ENCODE assay signal across 17 mouse cellular contexts in genomic region chr12:27391652-27392305, GRCm38 (mm10). TPM values are rescaled to one million over a fixed set of nuclear protein-coding genes. Genes with fewer than 3 reads are reported as not detected.
A peak's percentile ranks its signal among the peaks of the same experiment; 100 is the strongest.
DNase-seq lines count a peak whose midpoint lies in the region; ATAC-seq and TF ChIP-seq lines count a peak whose summit lies in the region.
"Had no signal": no experiment of that assay in that cellular context is flagged by ENCODE, and none has a peak within 500 bp of the region (broad histone marks: within the 10 kb centered on the region; RNA-seq: fewer than 3 reads in every experiment).

No protein-coding gene starts in this region.

- H3K4me3 ChIP-seq in kidney, postnatal 0 days (replicated peaks; ENCODE audit: low read depth, low read length): no peak overlapping the region
- H3K4me3 ChIP-seq: gastrocnemius, adult 2 months; limb, embryonic 13.5 days; midbrain, embryonic 13.5 days had no signal

- no peak overlapping the region for H3K4me2 ChIP-seq in kidney, postnatal 0 days (ENCODE audit: low read length)
- H3K4me2 ChIP-seq: hindbrain, embryonic 14.5 days; limb, embryonic 13.5 days; midbrain, embryonic 13.5 days had no signal

- H3K9me3 ChIP-seq in kidney, postnatal 0 days (replicated peaks; ENCODE audit: low read length): no peaks in the 10 kb centered on the region
- H3K9me3 ChIP-seq: limb, embryonic 13.5 days; midbrain, embryonic 13.5 days had no signal

- no peak for TF ChIP-seq CTCF in kidney, postnatal 0 days (IDR thresholded peaks at IDR 0.05; ENCODE audit: low read depth)

- DNase-seq in embryo, embryonic 10.5 days (ENCODE audit: low spot score): peak; percentile 29
- no peak for DNase-seq in embryo, embryonic 10 days (ENCODE audit: low spot score)
- peak; percentile 5 for DNase-seq in kidney, postnatal 0 days (ENCODE audit: low spot score)
- DNase-seq in kidney, postnatal 25 days: no peak
- DNase-seq in brain, adult 2 months (ENCODE audit: low read depth, low spot score): peak; percentile 4
- peak; percentile 24 for DNase-seq in forelimb bud, embryonic 11.5 days (ENCODE audit: low read depth, low spot score)
- no peak for DNase-seq in adrenal gland, adult (ENCODE audit: inconsistent age in 2 of 2, low spot score in 1 of 2)
- no peak for DNase-seq in cerebellum, postnatal 25 days
- DNase-seq: cerebellum, adult 11-12 months; gastrocnemius, adult 2 months; heart, adult 18-20 months; kidney, adult 2 months; right cerebral cortex, postnatal 14 days; thymus, postnatal 4 days had no signal

- no peak overlapping the region for H3K9ac ChIP-seq in kidney, postnatal 0 days (ENCODE audit: low read depth, low read length)
- H3K9ac ChIP-seq: hindbrain, embryonic 14.5 days; limb, embryonic 13.5 days; midbrain, embryonic 13.5 days had no signal

- H3K4me1 ChIP-seq in kidney, postnatal 0 days (replicated peaks; ENCODE audit: insufficient read depth, low read length): no peaks in the 10 kb centered on the region
- H3K4me1 ChIP-seq: midbrain, embryonic 13.5 days had no signal

- H3K27me3 ChIP-seq in kidney, postnatal 0 days (ENCODE audit: insufficient read depth, low read length): no peaks in the 10 kb centered on the region
- H3K27me3 ChIP-seq: limb, embryonic 13.5 days; midbrain, embryonic 13.5 days had no signal

- no peaks in the 10 kb centered on the region for H3K36me3 ChIP-seq in kidney, postnatal 0 days (ENCODE audit: insufficient read depth, low read length)
- H3K36me3 ChIP-seq: limb, embryonic 13.5 days; midbrain, embryonic 13.5 days had no signal

- 43% methylated on average over 7 of the region's 7 CpGs for WGBS in kidney, postnatal 0 days

- no peak overlapping the region for H3K27ac ChIP-seq in kidney, postnatal 0 days
- H3K27ac ChIP-seq: gastrocnemius, adult 2 months; hindbrain, embryonic 14.5 days; limb, embryonic 13.5 days; midbrain, embryonic 13.5 days had no signal

- ATAC-seq in kidney, postnatal 0 days (replicated peaks; ENCODE audit: low FRiP score, low read depth): no peak
- ATAC-seq: midbrain, embryonic 13.5 days had no signal

RNA-seq across cellular contexts. Expression of gene Sox11, which starts 49.4 kb away (rescaled TPM):
- 35.4 and 40.8 TPM in 2 replicates for polyA plus RNA-seq in kidney, postnatal 0 days (2015; fragmentation: Nextera tagmentation; extraction: Ambion mirVana)

Comparison
In these comparisons a context has a peak if more than half of its experiments do, and no peak if none do; other contexts are left out.
1. DNase-seq: peak in embryo, embryonic 10.5 days (single experiment), kidney, postnatal 0 days (single experiment), brain, adult 2 months (single experiment) and forelimb bud, embryonic 11.5 days (single experiment); none in embryo, embryonic 10 days (single experiment), kidney, postnatal 25 days (0 of 2), adrenal gland, adult (0 of 2) and cerebellum, postnatal 25 days (0 of 2).